Mouse (Mus musculus): ENCODE data around the gene Vasp.
A peak's percentile ranks its signal among the peaks of the same experiment; 100 is the strongest.

The Vasp gene

DNA sequence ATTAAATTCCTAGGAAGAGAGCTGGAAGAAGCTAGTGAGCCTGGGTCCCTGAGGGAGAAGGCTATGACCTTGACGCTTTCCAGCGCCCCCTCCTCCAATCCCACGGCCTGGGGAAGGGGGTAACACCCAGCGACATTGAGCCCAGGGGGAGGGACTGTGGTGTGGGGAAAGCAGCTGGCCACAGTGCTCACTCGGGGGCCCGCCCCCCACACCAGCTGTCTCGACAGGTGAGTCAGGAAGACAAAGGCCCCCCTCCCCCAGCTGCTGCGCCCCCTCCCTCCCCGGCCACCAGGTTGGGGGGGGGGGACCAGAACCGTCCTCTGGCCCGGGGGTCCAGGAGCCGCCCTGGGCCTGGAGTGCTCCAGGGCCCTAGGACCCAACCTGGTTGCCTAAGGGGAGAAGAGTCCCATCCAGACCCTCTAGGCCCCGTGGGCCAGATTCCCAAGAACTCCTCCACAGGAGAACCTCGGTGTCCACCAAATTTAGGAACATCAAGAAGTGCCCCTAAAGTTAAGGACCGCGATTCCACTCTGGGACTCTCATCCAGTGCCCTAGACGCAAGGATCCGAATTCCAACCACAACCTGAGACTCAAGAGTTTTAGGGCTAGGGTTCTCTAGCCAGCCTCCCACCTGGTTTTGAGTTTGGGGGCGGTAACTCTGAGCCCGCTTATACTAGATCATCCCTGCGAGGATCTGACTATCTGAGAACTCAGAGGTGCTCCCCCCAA, 944 bp downstream of the Vasp start:
- no peak for DNase-seq (ENCODE audit: low spot score in 2 of 2)

GRCm38 (mm10) chr7:19269721-19270441, 1.7 kb downstream of the Vasp start:
- peak; percentile 69 for DNase-seq (ENCODE audit: low spot score in 2 of 2)

GRCm38 (mm10) chr7:19268993-19269681, 2.5 kb downstream of the Vasp start:
- DNase-seq (ENCODE audit: low spot score in 2 of 2) = no peak

DNA sequence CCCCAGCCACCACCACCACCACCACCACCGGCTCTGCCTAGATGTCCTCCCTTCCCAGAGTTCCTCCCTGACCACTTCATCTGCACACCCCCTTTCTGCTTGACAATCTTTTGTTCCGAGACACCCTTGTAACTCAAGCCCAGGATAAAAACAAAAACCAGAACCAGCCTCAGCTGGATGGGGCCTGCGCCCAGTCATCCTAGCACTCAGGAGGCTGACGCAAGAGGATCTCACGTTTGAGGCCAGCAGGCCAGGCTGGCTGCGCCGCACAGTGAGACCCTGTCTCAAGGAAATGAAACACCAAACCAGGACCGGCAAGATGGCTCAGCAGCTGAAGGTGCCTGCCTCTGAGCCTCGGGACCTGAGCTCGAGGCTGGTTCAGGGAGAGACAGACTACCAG, 4.6 kb downstream of the Vasp start:
- no peak for DNase-seq (ENCODE audit: low spot score in 2 of 2)

- no peak for DNase-seq (ENCODE audit: low spot score in 2 of 2)
Observed at GRCm38 (mm10) chr7:19265928-19266822, 5.4 kb downstream of the Vasp start.

GRCm38 (mm10) chr7:19265147-19265546, 6.5 kb downstream of the Vasp start:
- DNase-seq (ENCODE audit: low spot score in 2 of 2) = no peak

GRCm38 (mm10) chr7:19258336-19258735, 13.3 kb downstream of the Vasp start:
- no peak for DNase-seq (ENCODE audit: low spot score in 2 of 2)

GRCm38 (mm10) chr7:19257390-19258022, 14.1 kb downstream of the Vasp start:
- peak; percentile 69 to 79 for DNase-seq (ENCODE audit: low spot score in 2 of 2)

GRCm38 (mm10) chr7:19256567-19256966, 15.1 kb downstream of the Vasp start:
- no peak for DNase-seq (ENCODE audit: low spot score in 2 of 2)

- no peak for DNase-seq (ENCODE audit: low spot score in 2 of 2)
Observed at GRCm38 (mm10) chr7:19255395-19255794, 16.2 kb downstream of the Vasp start.

DNA sequence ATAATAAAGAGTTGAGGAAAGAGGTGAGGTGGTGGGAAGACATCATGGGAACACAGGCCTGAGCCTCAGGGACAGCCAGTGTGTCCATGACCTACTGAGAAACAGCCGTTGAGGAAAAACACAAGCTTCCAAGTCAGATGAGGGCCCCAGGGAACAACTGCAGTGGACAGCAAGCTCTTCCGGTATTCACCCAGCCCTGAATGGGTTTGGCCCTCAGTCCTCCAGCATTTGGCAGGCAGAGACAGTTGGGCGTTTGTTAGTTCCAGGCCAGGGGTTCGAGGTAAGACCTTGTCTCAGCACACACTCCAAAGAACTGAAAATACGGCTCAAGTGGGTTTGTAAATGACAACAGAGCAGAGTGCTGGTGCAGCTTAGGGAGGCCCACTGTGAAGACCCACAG, 18.2 kb downstream of the Vasp start:
- DNase-seq (ENCODE audit: low spot score in 2 of 2) = no peak

- no peak for DNase-seq (ENCODE audit: low spot score in 2 of 2)
Observed at GRCm38 (mm10) chr7:19252078-19252477, 19.5 kb downstream of the Vasp start.

- DNase-seq (ENCODE audit: low spot score in 2 of 2) = no peak
Observed at GRCm38 (mm10) chr7:19247511-19247910, 24.1 kb downstream of the Vasp start.

- DNase-seq (ENCODE audit: low spot score in 2 of 2) = no peak
Observed at GRCm38 (mm10) chr7:19246855-19247254, 24.8 kb downstream of the Vasp start.

- DNase-seq (ENCODE audit: low spot score in 2 of 2) = no peak
Observed at GRCm38 (mm10) chr7:19245083-19245482, 26.5 kb downstream of the Vasp start.

DNA sequence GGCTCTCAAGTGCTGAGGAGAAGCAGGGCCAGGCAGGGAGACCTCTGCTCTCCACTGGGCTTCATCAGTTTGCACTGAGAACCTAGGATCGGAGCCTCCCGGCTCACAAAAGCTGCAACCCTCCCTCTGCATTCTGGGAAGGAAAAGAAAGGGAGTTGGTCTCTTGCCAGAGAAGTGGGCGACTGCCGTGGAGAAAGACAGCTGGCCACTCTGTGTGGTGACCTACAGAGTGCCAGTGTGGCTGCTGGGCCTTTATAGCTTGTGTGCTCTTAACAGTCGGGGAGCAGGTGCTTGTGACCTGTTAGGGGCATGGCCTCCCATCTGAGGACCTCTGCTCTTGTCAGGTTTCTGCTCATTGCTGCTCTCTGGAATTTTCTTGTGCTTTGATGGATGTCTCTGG, 27.8 kb downstream of the Vasp start:
- no peak for DNase-seq (ENCODE audit: low spot score in 2 of 2)

- no peak for DNase-seq (ENCODE audit: low spot score in 2 of 2)
Observed at GRCm38 (mm10) chr7:19242005-19242404, 29.6 kb downstream of the Vasp start.

- DNase-seq (ENCODE audit: low spot score in 2 of 2) = no peak
Observed at GRCm38 (mm10) chr7:19240905-19241463, 30.6 kb downstream of the Vasp start.

GRCm38 (mm10) chr7:19239986-19240385, 31.6 kb downstream of the Vasp start:
- DNase-seq (ENCODE audit: low spot score in 2 of 2) = no peak

- peak; percentile 78 to 91 for DNase-seq (ENCODE audit: low spot score in 2 of 2)
Observed at GRCm38 (mm10) chr7:19239423-19239822, 32.2 kb downstream of the Vasp start.

- DNase-seq (ENCODE audit: low spot score in 2 of 2) = no peak
Observed at GRCm38 (mm10) chr7:19238344-19238743, 33.3 kb downstream of the Vasp start.

Measured in urinary bladder, postnatal 4 days (tissue).